Mouse (Mus musculus) CH12.LX (cell line): ENCODE data around the gene Ppard.

Experiments used
- CTCF ChIP-seq, 2 experiments: IDR thresholded peaks in 1 of 2; conservative IDR thresholded peaks in 1 of 2; 2 replicates each; pipeline ENCODE4 v1.5.1; 2011 to 2012; ENCODE audit warnings: low read depth in 2 of 2, low read length in 2 of 2, improper control_type of control experiment in 1 of 2, inconsistent platforms in 1 of 2, mild to moderate bottlenecking in 1 of 2, moderate library complexity in 1 of 2
- E2F4 ChIP-seq: IDR thresholded peaks from 2 replicates; pipeline ENCODE4 v1.6.1; 2011; ENCODE audit warnings: low read depth, low read length, improper control_type of control experiment; ENCODE audit not compliant: insufficient replicate concordance
- JUND ChIP-seq: conservative IDR thresholded peaks from 2 replicates; pipeline ENCODE4 v1.6.1; 2011; ENCODE audit warnings: low read depth, low read length, improper control_type of control experiment
- KAT2A ChIP-seq: IDR thresholded peaks from 2 replicates; pipeline ENCODE4 v1.6.1; 2012; ENCODE audit warnings: low read length, improper control_type of control experiment, inconsistent platforms; ENCODE audit not compliant: insufficient replicate concordance
- POLR2A ChIP-seq: IDR thresholded peaks from 2 replicates; pipeline ENCODE4 v1.6.1; 2011; ENCODE audit warnings: low read depth, mild to moderate bottlenecking, improper control_type of control experiment, low read length
- POLR2AphosphoS2 ChIP-seq: IDR thresholded peaks from 2 replicates; pipeline ENCODE4 v1.6.1; 2011; ENCODE audit warnings: low read depth, low read length, improper control_type of control experiment
- UBTF ChIP-seq: IDR thresholded peaks from 2 replicates; pipeline ENCODE4 v1.6.1; 2012; ENCODE audit warnings: low read depth, mild to moderate bottlenecking, inconsistent platforms, low read length, improper control_type of control experiment, moderate library complexity
- ZNF384 ChIP-seq: IDR thresholded peaks from 2 replicates; pipeline ENCODE4 v1.6.1; 2012; ENCODE audit warnings: low read depth, low read length, improper control_type of control experiment, inconsistent platforms

- no peak for TF ChIP-seq CTCF (conservative IDR thresholded peaks at IDR 0.05 in 1 of 2, IDR thresholded peaks at IDR 0.05 in 1 of 2; ENCODE audit: low read depth in 2 of 2, low read length in 2 of 2)
- TF ChIP-seq E2F4, result no peak
- TF ChIP-seq JUND, result no peak; the same call in 1 of the 2 replicates
- no peak for TF ChIP-seq UBTF
- TF ChIP-seq POLR2AphosphoS2, result peak; percentile 59; the same call in 1 of the 2 replicates
- peak; percentile 58; the same call in 1 of the 2 replicates for TF ChIP-seq POLR2A
- TF ChIP-seq KAT2A, result no peak
- no peak for TF ChIP-seq ZNF384
Measured at GRCm38 (mm10) chr17:28331241-28332112, 99.0 kb downstream of the Ppard start.
